Mouse (Mus musculus): ENCODE data around the gene Zdhhc16.

GRCm38 (mm10) chr19:41982791-41983150 lies 49.5 kb downstream of the Zdhhc16 start:
- TF ChIP-seq CTCF (IDR thresholded peaks at IDR 0.05; ENCODE audit: low read depth), result no peak
- no peak for TF ChIP-seq EP300 (IDR thresholded peaks at IDR 0.05; ENCODE audit: low read depth)

Data from liver, postnatal 0 days (tissue).